Mouse (Mus musculus) embryonic facial prominence, embryonic 15.5 days (tissue): ENCODE measurements around the gene Gm1043. TPM values are rescaled to one million over a fixed set of nuclear protein-coding genes. Genes with fewer than 3 reads are reported as not detected.

Source experiments
- ATAC-seq: fragments of 200-750 bp; cut with Nextera tagmentation; 2 replicates; pipeline ENCODE4 v1.8.0; 2017; ENCODE audit warnings: low read depth, moderate TSS enrichment; ENCODE audit not compliant: insufficient number of reproducible peaks, low FRiP score, low TSS enrichment
- H3K27ac ChIP-seq: fragments of 300-500 bp; sonication (generic); replicated peaks from 2 replicates; pipeline ENCODE4 v1.5.1; 2015; ENCODE audit warnings: mild to moderate bottlenecking, inconsistent platforms
- H3K27me3 ChIP-seq: fragments of 300-500 bp; sonication (generic); 2 replicates; pipeline ENCODE4 v1.6.1; 2015; ENCODE audit warnings: inconsistent platforms
- H3K36me3 ChIP-seq: fragments of 300-500 bp; sonication (generic); 2 replicates; pipeline ENCODE4 v1.6.1; 2015; ENCODE audit warnings: mild to moderate bottlenecking, inconsistent platforms
- H3K4me1 ChIP-seq: fragments of 300-500 bp; sonication (generic); 2 replicates; pipeline ENCODE4 v1.6.1; 2015; ENCODE audit warnings: inconsistent platforms
- H3K4me2 ChIP-seq: fragments of 300-500 bp; sonication (generic); replicated peaks from 2 replicates; pipeline ENCODE4 v1.6.1; 2015; ENCODE audit warnings: mild to moderate bottlenecking, inconsistent platforms
- H3K4me3 ChIP-seq: fragments of 300-500 bp; sonication (generic); replicated peaks from 2 replicates; pipeline ENCODE4 v1.5.1; 2015; ENCODE audit warnings: mild to moderate bottlenecking, inconsistent platforms
- H3K9ac ChIP-seq: fragments of 300-500 bp; sonication (generic); 2 replicates; pipeline ENCODE4 v1.6.1; 2015; ENCODE audit warnings: inconsistent platforms
- H3K9me3 ChIP-seq: fragments of 300-500 bp; sonication (generic); replicated peaks from 2 replicates; pipeline ENCODE4 v1.6.1; 2016; ENCODE audit warnings: inconsistent platforms
- WGBS: fragments of 180-500 bp; shearing (Covaris S2); methylation state at CpG from one replicate; pipeline ENCODE4 v1.1.7; 2015; 5-methylcytosine and 5-hydroxymethylcytosine counted together
- polyA plus RNA-seq: library from polyadenylated mRNA; unstranded; fragments of >200 nt; fragmentation: Nextera tagmentation; extraction: Ambion mirVana; gene quantifications from 2 replicates; pipeline ENCODE4 v1.2.1, GENCODE M21; 2015

Gene Gm1043
- polyA plus RNA-seq, 1 experiment from 2014 or later, result 0.03 TPM

DNA sequence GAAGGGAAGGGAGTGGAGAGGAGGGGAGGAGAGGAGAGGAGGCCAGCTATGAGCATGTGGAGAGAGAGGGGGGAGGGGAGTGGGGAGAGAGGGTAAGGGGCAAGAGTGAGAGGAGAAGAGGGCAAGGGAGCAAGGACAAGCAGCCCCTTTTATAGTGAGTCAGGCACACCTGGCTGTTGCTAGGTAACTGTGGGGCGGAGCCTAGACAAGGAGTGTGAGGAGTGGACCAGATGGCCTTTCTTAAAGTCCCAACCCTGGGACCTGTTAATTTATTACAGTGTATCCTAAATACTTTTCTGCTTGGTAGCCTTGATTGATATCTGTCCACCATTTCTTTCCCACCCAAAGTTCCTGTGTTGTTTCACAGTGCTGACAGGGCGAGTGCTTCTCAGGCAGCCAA is 36.1 kb upstream of the Gm1043 start:
- WGBS, result 75% methylated on average over 2 of the region's 2 CpGs
- Histone ChIP-seq H3K9ac (no peak overlapping the region), H3K4me3 (no peak overlapping the region), H3K36me3 (no peaks in the 10 kb centered on the region), H3K27me3 (no peaks in the 10 kb centered on the region), H3K27ac (no peak overlapping the region), H3K9me3 (no peaks in the 10 kb centered on the region), H3K4me1 (no peaks in the 10 kb centered on the region), H3K4me2 (no peak overlapping the region)
- no peak for ATAC-seq

DNA sequence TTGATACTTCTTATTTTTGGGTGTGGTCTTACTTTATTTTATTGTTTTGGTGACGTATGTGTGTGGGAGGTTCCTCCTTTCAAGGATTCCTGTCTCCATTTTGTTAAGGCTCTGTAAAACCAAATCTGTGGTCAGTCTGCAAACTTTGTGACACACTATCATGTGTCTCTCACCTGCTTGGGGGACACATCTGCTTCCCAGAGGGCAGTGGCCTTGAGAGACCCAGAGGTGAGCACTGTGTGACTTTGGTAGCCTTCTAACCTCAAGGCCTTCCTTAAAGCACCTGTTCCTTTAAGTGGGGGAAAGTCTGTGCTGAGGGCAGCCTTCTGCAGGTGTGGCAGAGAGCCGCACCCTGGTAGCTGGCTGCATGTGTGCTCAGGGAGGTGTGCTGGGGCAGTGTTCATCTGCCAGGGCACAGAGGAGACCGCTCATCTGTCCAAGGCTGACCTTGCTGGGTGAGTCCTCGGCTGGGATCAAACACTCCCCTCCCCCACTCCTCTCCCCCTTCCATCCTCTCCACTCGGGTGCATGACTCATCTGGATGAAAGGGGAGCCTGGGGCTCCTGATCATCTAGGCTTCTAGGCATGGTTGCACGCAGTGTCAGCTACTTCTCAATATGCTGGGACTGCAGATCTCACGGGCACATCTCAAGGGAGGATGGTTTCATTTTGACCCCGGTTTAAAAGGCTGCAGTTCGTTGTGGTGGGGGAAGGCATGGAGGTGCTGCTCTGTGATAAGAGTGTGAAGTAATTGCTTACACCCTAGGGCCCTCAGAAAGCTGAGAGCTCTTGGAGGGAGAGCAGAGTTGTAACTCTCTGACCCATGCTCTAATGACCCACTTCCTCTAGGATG is 34.4 kb upstream of the Gm1043 start:
- H3K36me3 ChIP-seq, result no peaks in the 10 kb centered on the region
- no peaks in the 10 kb centered on the region for H3K27me3 ChIP-seq
- no peak overlapping the region for H3K9ac ChIP-seq
- H3K4me2 ChIP-seq, result no peak overlapping the region
- no peaks in the 10 kb centered on the region for H3K9me3 ChIP-seq
- 40% methylated on average over 9 of the region's 9 CpGs for WGBS
- no peaks in the 10 kb centered on the region for H3K4me1 ChIP-seq
- no peak overlapping the region for H3K27ac ChIP-seq
- H3K4me3 ChIP-seq, result no peak overlapping the region
- no peak for ATAC-seq

DNA sequence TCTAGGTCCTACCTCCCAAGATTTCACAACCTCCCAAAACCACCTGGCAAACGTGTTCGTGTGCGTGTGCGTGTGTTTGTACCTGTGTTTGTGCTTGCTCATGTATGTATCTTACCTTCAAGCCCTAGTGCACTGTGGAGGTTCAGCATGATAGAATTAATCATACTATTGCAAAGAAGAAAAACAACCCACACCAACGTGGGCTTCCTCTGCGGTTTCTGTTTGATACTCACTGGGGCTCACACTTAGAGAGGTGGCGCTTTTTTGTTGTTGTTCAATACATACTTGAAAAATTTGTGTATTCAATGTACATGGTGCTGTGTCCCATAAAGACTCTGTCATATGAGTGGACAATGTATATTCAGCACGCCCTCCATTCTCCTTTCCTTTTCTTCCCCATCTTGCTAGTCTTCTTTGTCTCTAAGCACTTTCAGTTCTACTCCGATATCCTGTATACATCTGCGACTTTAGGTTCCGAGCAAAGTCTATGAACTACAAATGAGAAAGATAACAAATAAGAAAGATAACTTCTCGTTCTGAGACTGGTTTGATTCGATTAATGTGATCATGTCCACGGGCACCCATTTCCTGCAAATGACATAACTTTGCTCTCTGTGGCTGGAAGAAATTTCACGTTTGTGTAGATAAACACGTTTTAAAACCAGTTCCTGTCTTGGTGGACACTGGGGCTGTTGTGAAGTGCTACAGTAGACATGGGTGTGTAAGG is 33.6 kb upstream of the Gm1043 start:
- no peak for ATAC-seq
- H3K4me3 ChIP-seq, result no peak overlapping the region
- H3K4me1 ChIP-seq, result no peaks in the 10 kb centered on the region
- no peaks in the 10 kb centered on the region for H3K36me3 ChIP-seq
- H3K4me2 ChIP-seq, result no peak overlapping the region
- H3K27me3 ChIP-seq, result no peaks in the 10 kb centered on the region
- H3K9ac ChIP-seq, result no peak overlapping the region
- H3K27ac ChIP-seq, result no peak overlapping the region
- H3K9me3 ChIP-seq, result no peaks in the 10 kb centered on the region
- WGBS, result 81% methylated on average over 16 of the region's 16 CpGs

DNA sequence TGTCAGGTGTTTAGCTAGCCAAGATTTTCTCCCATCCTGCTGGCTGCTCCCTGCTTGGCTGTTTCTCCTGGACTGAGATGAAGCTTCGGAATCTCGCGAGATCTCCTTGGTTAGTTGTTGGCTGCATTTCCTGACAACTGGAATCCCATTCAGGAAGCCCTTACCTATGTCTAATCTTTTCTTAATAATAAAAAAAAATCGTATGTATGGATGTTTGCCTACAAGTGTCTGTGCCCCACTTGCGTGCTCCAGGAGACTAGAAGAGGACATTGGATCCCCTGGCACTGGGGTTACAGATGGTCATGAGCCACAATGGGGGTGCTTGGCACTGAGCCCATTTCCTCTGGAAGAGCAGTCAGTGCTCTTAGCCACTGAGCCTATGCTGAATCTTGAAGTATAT is 32.3 kb upstream of the Gm1043 start:
- ATAC-seq, result no peak
- Histone ChIP-seq H3K9me3 (no peaks in the 10 kb centered on the region), H3K4me2 (no peak overlapping the region), H3K27me3 (no peaks in the 10 kb centered on the region), H3K36me3 (no peaks in the 10 kb centered on the region), H3K4me3 (no peak overlapping the region), H3K27ac (no peak overlapping the region), H3K9ac (no peak overlapping the region), H3K4me1 (no peaks in the 10 kb centered on the region)
- 75% methylated on average over 5 of the region's 5 CpGs for WGBS

DNA sequence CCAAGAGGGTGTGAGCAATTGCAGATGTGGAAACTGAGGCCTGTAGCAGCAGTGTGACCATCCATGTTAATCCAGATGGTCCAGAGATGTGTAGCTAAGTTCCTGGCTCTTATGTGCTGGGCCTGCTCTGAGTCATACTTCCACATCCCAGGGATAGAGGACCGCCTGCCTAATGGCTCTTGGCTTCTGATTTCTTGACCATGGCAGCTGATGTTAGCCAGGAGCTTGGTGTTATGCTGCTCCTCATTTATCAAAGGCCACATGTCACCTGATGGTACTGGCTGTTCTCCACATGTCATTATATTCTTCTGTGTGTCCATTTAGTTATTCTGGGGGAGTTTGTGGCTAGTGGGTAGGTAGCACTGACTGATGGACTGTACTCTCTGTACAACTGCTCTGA is 29.4 kb upstream of the Gm1043 start:
- no peak for ATAC-seq
- H3K9ac ChIP-seq, result no peak overlapping the region
- no peaks in the 10 kb centered on the region for H3K27me3 ChIP-seq
- H3K4me3 ChIP-seq, result no peak overlapping the region
- H3K27ac ChIP-seq, result no peak overlapping the region
- no peaks in the 10 kb centered on the region for H3K4me1 ChIP-seq
- no peaks in the 10 kb centered on the region for H3K36me3 ChIP-seq
- H3K4me2 ChIP-seq, result no peak overlapping the region
- WGBS, result 90% methylated on average over 1 of the region's 1 CpGs
- H3K9me3 ChIP-seq, result no peaks in the 10 kb centered on the region

DNA sequence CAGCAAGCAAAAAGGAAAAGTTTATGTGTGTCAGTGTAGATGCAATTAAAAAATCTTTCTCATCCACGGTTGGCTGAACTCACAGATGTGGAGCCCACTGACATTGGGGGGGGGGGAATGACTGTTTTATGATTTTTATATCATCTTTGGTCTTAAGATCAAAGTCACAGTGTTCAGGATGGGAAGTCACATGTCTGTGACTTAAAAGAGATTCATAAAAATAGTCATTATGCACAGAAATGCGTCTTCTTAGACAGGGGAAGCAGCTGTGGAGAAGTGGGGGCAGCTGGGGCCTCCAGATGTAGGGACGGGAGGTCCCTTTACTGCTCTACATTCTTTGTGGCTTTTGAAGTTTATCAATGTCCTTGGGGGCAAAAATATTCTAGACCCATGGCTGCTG is 28.7 kb upstream of the Gm1043 start:
- no peaks in the 10 kb centered on the region for H3K4me1 ChIP-seq
- ATAC-seq, result no peak
- no peak overlapping the region for H3K4me2 ChIP-seq
- H3K36me3 ChIP-seq, result no peaks in the 10 kb centered on the region
- no peak overlapping the region for H3K9ac ChIP-seq
- no peak overlapping the region for H3K4me3 ChIP-seq
- no peak overlapping the region for H3K27ac ChIP-seq
- WGBS, result 49% methylated on average over 3 of the region's 3 CpGs
- H3K27me3 ChIP-seq, result no peaks in the 10 kb centered on the region
- no peaks in the 10 kb centered on the region for H3K9me3 ChIP-seq

DNA sequence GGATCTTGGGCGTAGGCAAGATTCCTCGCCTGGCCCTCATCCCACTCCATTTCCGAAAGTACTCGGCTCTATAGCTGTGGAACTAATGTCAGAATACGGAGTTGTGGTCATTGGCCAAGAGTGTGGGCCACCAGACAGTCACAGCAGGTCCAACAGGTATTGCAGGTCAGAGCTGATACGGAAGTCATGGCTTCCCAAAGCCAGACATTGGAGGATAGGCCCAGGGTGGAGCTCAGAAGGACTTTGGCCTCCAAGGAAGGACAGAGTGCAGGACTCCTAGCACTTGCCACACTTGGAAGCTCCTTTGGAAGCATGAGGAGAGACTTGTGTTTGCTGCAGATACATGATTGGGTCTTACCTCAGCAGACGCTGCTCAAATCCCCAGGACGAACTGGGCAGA is 23.6 kb upstream of the Gm1043 start:
- Histone ChIP-seq H3K9me3 (no peaks in the 10 kb centered on the region), H3K4me3 (no peak overlapping the region), H3K4me1 (no peaks in the 10 kb centered on the region), H3K36me3 (no peaks in the 10 kb centered on the region), H3K4me2 (no peak overlapping the region), H3K9ac (no peak overlapping the region), H3K27ac (no peak overlapping the region), H3K27me3 (no peaks in the 10 kb centered on the region)
- ATAC-seq, result no peak
- 85% methylated on average over 8 of the region's 8 CpGs for WGBS

DNA sequence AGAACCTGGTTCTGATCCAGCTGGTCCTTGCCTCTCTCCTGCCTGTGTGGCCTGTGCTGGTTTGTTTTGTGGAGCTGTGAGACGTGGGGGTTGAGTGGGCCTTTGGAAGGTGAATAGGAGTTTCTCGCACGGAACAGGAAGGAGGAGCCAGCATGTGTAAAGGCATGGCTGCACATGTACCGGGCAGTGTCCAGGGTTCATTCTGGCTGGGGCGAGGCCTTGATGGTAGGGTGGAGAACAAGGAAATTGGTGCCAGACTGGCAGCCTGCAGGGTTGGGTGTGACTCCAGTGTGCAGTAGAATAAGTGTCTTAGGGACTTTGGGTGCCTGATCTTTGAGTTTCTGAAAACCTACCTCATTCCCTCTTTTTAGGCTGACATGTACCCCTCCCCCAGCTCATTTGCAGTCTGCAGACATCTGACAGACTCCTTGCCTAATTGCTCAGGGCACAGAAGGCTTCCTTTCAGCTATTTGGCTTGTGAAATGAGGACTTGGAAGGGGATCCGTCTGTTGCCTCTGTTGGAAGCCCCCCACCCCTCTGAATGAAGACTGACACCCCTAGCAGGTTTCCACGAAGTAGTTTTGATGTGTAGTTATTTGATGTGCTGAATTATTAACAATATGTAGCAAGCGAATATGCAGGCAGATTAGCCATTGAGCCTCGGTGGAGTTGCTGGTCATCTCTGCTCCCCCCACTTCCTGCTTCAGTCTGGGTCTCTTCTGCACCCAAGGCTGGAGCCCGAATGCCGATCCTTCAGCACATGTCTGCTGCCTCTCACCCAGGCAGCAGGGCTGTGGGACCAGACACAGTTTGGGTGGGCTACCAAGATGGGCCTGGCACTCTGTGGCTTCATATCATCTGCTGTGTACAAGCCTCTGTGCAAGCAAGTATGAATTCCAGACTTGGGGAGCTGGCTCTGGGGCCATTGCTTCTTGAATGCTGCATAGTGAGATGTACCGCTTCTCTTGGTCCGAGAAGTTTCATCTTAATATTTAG is 20.4 kb upstream of the Gm1043 start:
- 60% methylated on average over 13 of the region's 13 CpGs for WGBS
- no peak for ATAC-seq
- H3K9ac ChIP-seq, result no peak overlapping the region
- H3K27ac ChIP-seq, result no peak overlapping the region
- no peak overlapping the region for H3K4me3 ChIP-seq
- H3K36me3 ChIP-seq, result no peaks in the 10 kb centered on the region
- no peaks in the 10 kb centered on the region for H3K9me3 ChIP-seq
- H3K4me2 ChIP-seq, result no peak overlapping the region
- H3K4me1 ChIP-seq, result no peaks in the 10 kb centered on the region
- no peaks in the 10 kb centered on the region for H3K27me3 ChIP-seq

DNA sequence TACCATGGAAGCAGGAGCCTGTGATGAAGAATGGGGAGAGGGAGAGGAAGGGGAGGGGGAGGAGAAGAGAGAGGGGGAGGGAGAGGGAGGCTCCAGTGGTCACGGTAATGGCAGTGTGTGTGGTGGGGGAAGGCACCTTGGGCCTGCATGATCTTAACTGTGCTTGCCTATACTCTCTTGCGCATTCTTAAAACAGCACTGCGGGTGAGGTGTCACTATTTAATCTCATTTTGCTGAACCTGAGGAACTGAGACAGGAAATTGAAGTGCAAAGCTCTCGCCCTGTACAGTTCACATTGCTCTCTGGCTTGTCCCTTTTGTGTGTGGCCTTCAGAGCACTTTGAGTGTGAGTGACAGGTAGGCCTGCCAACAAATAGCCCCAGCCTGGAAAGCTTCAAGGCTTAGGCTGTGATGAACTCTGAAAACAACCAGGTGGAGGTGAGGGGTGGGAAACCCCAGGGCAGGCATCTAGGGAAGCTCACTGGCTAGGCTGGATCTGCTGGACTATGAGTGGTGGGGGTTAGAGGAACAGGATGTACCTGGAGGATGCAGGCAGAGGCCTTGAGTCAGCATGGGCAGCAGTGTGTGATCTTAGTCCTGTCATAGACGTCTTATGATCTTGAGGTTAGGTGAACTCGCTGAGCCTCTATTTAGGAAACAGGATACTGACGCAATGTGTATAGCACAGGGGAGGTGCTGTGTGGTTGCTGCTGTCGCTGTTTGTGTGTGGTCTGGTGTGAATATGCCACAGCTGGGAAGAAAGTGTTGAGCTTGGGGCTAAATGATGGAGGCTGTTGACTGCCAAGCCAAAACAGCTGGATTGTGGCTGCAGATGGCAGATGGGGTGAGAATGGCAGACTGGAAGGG is 18.2 kb upstream of the Gm1043 start:
- Histone ChIP-seq H3K27me3 (no peaks in the 10 kb centered on the region), H3K4me3 (no peak overlapping the region), H3K9me3 (no peaks in the 10 kb centered on the region), H3K36me3 (no peaks in the 10 kb centered on the region), H3K4me2 (no peak overlapping the region), H3K9ac (no peak overlapping the region), H3K4me1 (no peaks in the 10 kb centered on the region), H3K27ac (no peak overlapping the region)
- WGBS, result 50% methylated on average over 8 of the region's 8 CpGs
- no peak for ATAC-seq

DNA sequence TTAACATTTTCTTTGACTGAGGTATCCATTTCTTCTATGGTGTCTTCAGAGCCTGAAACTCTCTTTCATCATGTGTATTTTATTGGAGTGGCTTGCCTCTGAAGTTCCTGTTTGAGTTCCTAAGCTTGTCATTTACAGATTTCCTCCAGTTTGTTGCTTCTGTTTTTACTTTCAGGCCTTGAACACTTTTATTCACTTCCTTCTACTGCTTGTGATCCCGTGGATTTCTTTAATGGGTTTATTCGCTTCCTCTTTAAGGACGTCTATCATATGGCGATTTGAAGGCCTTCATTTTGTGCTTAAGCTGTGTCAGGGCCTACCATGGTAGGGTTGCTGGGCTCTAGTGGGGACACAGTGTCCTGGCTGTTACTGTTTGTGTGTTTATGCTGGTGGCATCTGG is 11.5 kb upstream of the Gm1043 start:
- H3K4me1 ChIP-seq, result no peaks in the 10 kb centered on the region
- H3K4me3 ChIP-seq, result no peak overlapping the region
- no peaks in the 10 kb centered on the region for H3K9me3 ChIP-seq
- H3K27ac ChIP-seq, result no peak overlapping the region
- H3K36me3 ChIP-seq, result no peaks in the 10 kb centered on the region
- no peak overlapping the region for H3K9ac ChIP-seq
- H3K27me3 ChIP-seq, result peaks cover 7% of the 10 kb centered on the region; the same call in 1 of the 2 replicates
- 85% methylated on average over 4 of the region's 4 CpGs for WGBS
- H3K4me2 ChIP-seq, result no peak overlapping the region
- no peak for ATAC-seq
